In the genomic region with DNA sequence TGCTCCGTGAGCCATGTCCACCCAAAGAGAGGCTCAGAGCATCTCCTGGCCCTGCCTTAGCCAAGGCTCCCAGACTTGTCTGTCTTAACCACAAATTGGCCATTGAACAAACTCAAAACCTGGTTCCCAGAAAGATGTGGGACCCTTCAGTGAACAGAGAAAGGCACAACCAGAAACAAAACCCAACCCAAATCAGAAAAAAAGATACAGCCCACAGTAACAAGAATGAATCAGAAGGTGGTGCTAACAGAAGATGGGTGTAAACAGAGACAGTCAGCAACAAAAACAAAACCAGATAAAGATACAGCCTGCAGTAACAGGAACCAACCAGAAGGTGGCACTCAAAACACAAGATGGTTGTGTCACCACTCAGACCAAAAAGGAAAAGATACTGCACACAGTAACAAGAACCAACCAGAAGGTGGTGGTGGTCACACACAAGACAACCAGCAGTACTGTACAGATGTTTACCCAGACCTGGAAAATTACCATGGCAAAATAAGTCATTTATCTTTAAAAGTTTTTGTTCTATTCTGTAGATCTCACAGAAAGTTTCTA, we compare ENCODE assay signal across 9 mouse cellular contexts. TPM values are rescaled to one million over a fixed set of nuclear protein-coding genes. Genes with fewer than 3 reads are reported as not detected.
DNase-seq lines count a peak whose midpoint lies in the region; ATAC-seq lines count a peak whose summit lies in the region.
"Had no signal": no experiment of that assay in that cellular context is flagged by ENCODE, and none has a peak within 500 bp of the region (broad histone marks: within the 10 kb centered on the region; RNA-seq: fewer than 3 reads in every experiment).

No protein-coding gene starts in this region.

- intact Hi-C loops in gastrocnemius, postnatal 36 days (cut with DNase I) = loop anchor here (2.0 kb wide), 1 partner anchor 236 kb away; no protein-coding TSS in a partner anchor
- intact Hi-C loops in left cerebral cortex, postnatal 14 days (cut with DNase I) = loop anchor here (5.0 kb wide), 1 partner anchor 232 kb away; no protein-coding TSS in a partner anchor

- no peak for ATAC-seq in hindbrain, embryonic 11.5 days (ENCODE audit: low FRiP score)

- H3K27me3 ChIP-seq in hindbrain, embryonic 11.5 days (ENCODE audit: control insufficient read depth, insufficient read depth, low read length) = no peaks in the 10 kb centered on the region

- H3K9ac ChIP-seq in hindbrain, embryonic 11.5 days (ENCODE audit: low read depth, low read length) = no peak overlapping the region

- no peak overlapping the region for H3K4me3 ChIP-seq in hindbrain, embryonic 11.5 days (ENCODE audit: low read depth, low read length)

- H3K27ac ChIP-seq in hindbrain, embryonic 11.5 days (ENCODE audit: low read depth, low read length) = no peak overlapping the region

- no peaks in the 10 kb centered on the region for H3K4me1 ChIP-seq in hindbrain, embryonic 11.5 days (replicated peaks; ENCODE audit: control insufficient read depth, insufficient read depth, low read length)

- H3K36me3 ChIP-seq in hindbrain, embryonic 11.5 days (ENCODE audit: control insufficient read depth, insufficient read depth, low read length) = no peaks in the 10 kb centered on the region

- DNase-seq in gastrocnemius, postnatal 10 days = peak; percentile 7
- DNase-seq in gastrocnemius, postnatal 36 days = no peak
- DNase-seq in 3T3-L1 (ENCODE audit: low read depth, low spot score) (peak; percentile 47), NIH3T3 (ENCODE audit: low read depth) (peak; percentile 33)
- peak; percentile 22 for DNase-seq in lung, postnatal 10 days
- no peak for DNase-seq in yolk sac, embryonic 10.5 days (ENCODE audit: low spot score)
- DNase-seq in left cerebral cortex, postnatal 14 days (ENCODE audit: low spot score in 2 of 2) = no peak
- DNase-seq in hindbrain, embryonic 11.5 days (ENCODE audit: low spot score) = no peak

- no peak overlapping the region for H3K4me2 ChIP-seq in hindbrain, embryonic 11.5 days (replicated peaks; ENCODE audit: low read depth, low read length)

- peaks cover 4% of the 10 kb centered on the region for H3K9me3 ChIP-seq in hindbrain, embryonic 11.5 days (ENCODE audit: control insufficient read depth, low read length)

- 87% methylated on average over 1 of the region's 1 CpGs for WGBS in hindbrain, embryonic 11.5 days

RNA-seq across cellular contexts. Expression of a gene that starts 47.0 kb away (rescaled TPM):
- 10 to 100 TPM; 32.5 to 40.0 TPM for total RNA-seq in gastrocnemius, postnatal 10 days (2021)
- total RNA-seq in gastrocnemius, postnatal 36 days (2021) = 10 to 100 TPM; 24.0 to 30.9 TPM
- total RNA-seq in left cerebral cortex, postnatal 14 days (2021) = 10 to 100 TPM; 75.8 to 83.6 TPM
- 44.6 and 58.0 TPM in 2 replicates for polyA plus RNA-seq in hindbrain, embryonic 11.5 days (2014; fragmentation: Nextera tagmentation; extraction: Ambion mirVana)

RNA-seq across cellular contexts. Expression of a gene that starts 57.1 kb away (rescaled TPM):
- total RNA-seq in gastrocnemius, postnatal 10 days (2021) = not detected
- total RNA-seq in gastrocnemius, postnatal 36 days (2021) = not detected
- total RNA-seq in left cerebral cortex, postnatal 14 days (2021) = not detected
- not detected in 2 replicates for polyA plus RNA-seq in hindbrain, embryonic 11.5 days (2014; fragmentation: Nextera tagmentation; extraction: Ambion mirVana)
- polyA plus RNA-seq: heart, embryonic 16.5 days had no signal

Comparison
In these comparisons a context has a peak if more than half of its experiments do, and no peak if none do; other contexts are left out.
1. DNase-seq: peak in gastrocnemius, postnatal 10 days (single experiment), 3T3-L1 (single experiment), NIH3T3 (single experiment) and lung, postnatal 10 days (single experiment); none in gastrocnemius, postnatal 36 days (0 of 2), yolk sac, embryonic 10.5 days (single experiment), left cerebral cortex, postnatal 14 days (0 of 2) and hindbrain, embryonic 11.5 days (single experiment).